Mouse (Mus musculus): ENCODE results near the gene Ldlrad3.

The Ldlrad3 gene

GRCm38 (mm10) chr2:101997013-101997412 lies 189.2 kb downstream of the Ldlrad3 start:
- no peak for DNase-seq

DNA sequence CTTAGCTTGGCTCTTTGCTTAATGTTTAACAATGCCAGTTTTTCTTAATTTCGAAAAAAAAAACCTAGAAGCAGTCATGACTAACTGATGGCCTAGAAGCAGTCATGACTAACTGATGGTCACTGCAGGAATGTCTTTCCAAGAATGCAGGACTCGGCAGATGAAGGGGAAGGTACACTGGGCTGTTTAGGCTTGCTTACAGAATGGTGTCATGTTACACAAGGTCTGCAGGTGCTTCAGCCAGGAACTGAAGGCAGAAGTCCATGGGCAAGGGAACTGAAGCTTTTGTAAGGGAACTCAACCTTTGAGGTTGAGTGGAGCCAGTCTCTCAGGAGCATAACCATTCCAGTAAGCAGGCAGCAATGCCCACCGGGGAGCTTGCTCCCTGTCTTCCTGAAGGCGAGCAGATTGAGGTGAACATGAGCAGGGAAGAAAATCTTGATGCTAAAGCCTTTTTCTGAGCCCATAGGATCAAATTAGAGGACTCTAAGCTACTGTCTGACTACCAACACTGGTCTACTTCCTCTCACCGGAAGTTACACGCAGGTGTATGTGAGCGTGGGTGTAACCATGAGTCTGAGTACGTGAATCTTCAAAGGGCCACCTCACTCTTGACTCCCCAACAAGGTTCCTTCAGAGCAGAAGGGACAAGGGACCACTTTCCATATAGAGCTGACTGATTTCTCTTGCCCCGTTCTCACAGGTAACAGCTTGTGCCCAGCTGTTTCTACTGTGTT lies 193.4 kb downstream of the Ldlrad3 start:
- DNase-seq: peak in 1 of 2 experiments; percentile 37

- DNase-seq: no peak
Measured at GRCm38 (mm10) chr2:101991726-101992125, 194.5 kb downstream of the Ldlrad3 start.

- no peak for DNase-seq
Measured at GRCm38 (mm10) chr2:101986344-101987087, 199.7 kb downstream of the Ldlrad3 start.

GRCm38 (mm10) chr2:101983853-101984543 lies 202.2 kb downstream of the Ldlrad3 start:
- no peak for DNase-seq

DNA sequence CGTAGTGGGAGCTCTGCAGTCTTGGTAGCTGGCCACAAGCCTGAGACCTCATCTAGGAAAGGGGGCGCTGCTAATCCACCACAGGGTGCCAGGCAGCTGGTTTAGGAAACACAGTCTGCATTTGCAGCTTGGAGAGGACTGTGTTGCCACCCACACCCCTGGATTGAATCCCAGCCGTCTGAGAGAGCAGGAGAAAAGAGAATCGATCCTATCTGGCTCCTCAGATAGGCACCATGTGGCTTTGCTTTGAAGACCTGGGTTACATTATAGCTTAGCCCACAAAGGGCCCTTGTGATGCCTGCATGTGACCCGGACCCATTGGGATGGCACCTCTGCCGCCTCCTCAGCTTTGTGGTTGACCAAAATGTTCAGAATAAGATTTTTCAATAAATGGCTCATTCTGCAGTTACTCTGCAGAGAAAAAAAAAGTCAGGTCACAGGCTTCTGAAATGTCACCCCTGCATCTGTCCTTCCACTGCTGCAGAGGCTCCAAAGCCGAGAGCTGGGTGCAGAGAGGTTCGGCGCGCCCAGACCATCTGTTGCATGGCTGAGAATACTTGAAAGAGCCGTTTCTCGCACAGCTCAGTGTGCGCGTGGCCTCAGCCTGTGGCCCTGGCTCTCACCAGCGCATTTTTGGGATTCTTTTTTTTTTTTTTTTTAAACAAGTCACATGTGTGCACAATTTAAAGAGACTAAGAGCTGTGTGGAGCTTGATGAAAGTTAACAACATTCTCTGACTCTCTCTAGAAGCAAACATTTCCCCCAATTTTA lies 202.9 kb downstream of the Ldlrad3 start:
- DNase-seq: peak; percentile 56 to 71

DNA sequence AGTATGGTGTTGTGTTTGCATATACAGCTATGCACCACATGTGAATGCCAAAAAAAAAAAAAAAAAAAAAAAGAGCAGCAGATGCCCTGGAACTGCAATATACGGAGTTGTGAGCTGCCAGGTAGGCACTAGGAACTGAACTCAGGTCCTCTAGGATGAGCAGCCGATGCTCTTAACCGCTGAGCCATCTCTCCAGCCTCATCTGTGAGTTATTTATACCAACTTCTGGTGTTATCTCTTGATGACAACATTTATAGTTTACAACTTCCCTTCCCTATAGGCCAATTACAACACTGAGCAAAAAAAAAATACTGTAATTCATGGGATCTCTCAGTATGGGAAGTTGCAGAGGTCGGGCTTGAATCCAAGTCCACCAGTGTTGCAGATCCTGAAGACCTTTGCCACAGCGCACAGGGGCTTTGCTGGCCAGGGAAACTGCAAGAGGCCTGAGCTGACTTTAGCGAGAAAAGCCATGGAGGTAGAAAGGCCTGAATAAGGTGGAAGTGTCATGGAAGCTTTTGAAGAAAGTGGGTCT lies 204.2 kb downstream of the Ldlrad3 start:
- DNase-seq: peak; percentile 62 to 72

DNA sequence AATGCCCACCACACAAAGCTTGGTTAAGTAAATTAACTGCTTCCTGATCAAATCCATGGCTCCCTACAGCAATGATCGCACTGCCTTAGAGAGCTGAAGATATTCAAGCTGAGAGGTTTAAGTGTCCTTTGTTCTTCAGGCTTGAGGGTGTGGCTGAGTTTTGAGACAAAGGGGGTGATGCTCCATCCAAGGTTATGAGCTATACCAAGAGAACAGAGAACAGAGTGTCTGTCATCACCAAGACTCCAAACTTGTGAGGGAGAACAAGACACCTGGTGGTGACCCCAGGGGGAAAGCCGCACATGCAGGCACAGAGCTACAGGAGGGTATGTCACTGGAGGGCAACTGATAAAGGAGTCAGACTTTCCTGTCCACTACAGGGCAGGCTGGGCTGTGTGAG lies 205.0 kb downstream of the Ldlrad3 start:
- no peak for DNase-seq

DNA sequence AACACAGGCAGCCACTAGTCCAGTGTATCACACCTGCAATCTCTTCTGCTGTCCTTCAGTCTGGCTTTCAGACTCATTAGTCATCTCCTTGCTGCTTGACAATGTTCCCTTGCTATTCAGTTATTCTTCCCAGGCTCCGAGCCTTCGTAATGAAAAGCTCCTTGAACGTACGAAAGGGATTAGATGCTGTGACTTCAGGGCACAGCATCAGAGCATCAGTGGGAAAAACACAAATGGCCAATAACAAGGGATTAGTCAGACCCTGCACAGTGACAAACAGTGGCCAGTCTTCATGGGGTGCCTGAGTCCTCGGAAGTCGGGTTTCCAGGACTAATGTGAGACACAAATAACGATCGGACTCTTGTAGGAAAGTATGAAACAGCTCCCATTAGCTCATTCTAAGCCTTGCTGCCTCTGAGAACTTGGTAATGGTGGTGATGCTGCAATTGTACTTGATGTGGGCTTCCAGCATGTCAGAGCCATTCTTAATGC lies 205.7 kb downstream of the Ldlrad3 start:
- no peak for DNase-seq

- peak; percentile 69 to 79 for DNase-seq
Measured at GRCm38 (mm10) chr2:101978534-101979525, 207.4 kb downstream of the Ldlrad3 start.

- DNase-seq: no peak
Measured at GRCm38 (mm10) chr2:101976399-101977064, 209.7 kb downstream of the Ldlrad3 start.

GRCm38 (mm10) chr2:101973810-101974209 lies 212.4 kb downstream of the Ldlrad3 start:
- no peak for DNase-seq

DNA sequence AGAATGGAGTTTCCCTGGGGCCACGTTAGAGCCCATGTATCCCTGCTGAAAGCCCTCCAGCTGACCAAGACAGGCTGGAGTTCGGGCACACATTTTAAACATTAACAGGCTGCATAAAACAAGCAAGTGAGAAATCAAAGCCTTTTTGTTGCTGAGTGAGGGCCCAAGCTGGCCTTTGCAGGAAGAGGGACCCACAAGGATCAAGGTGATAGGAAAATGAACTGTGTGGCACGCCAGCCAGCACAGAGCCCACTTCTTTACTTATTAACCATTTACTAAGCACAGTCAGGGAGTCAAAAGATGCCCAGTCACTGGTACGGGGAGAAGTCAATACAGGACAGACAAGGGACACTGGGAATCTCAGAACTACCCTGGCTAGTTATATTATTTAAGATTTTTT lies 218.6 kb downstream of the Ldlrad3 start:
- DNase-seq: no peak

DNA sequence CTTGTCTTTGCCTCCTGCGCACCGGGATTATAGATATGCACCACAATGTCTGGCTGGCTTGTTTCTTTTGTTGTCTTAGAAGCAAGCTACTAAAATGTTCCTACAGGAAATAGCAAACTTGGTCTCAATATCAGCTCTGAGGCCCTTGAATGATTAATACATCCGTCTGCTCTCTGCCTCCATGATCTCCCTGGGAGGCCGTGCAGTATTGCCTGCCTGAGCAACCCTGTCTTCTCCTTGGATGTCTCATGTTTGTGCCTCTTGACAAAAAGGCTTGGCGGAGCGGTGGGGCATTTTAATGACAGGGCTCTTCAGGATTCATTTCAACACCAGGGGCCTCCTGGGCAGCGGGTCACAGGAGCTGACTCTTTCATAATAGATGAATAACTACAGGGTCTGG lies 219.0 kb downstream of the Ldlrad3 start:
- peak in 1 of 2 experiments; percentile 37 for DNase-seq

DNA sequence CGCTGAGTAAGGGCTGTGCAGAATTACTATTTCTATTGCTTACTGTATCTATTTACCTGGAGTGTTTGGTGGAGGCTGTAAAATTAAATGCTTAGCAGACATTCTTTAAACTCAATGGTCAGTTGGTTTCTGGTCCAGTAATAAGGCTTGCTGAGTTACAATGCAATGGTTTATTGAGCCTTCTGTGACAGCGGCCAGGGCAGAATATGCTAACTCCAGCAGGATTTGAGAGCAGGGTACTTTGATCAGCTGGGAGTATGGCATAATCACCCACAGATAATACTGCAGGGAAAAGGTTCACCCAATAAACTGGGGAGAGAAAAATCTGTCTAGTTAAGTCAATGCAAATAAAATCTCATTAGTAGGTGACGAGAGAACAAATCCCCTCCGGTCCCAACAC lies 220.2 kb downstream of the Ldlrad3 start:
- DNase-seq: no peak

DNA sequence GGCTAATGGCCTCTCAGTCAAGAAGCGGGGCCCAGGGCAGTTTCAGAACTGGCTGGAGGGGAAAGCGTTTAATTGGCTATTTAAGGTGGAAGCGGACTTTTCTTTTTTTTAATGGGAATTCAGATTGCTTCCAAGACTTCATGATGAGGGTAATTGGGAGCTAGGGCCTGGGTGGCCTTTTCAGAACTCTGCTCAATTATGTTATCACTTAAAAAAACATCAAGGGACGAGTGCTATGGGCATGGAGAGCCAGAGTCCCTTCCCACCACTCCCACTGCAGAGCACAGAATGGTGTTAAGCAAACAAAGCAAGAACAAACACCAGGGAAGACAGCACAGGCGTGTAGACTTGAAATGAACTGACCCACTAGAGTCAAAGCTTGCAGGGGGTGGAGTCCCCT lies 220.7 kb downstream of the Ldlrad3 start:
- DNase-seq: no peak

DNA sequence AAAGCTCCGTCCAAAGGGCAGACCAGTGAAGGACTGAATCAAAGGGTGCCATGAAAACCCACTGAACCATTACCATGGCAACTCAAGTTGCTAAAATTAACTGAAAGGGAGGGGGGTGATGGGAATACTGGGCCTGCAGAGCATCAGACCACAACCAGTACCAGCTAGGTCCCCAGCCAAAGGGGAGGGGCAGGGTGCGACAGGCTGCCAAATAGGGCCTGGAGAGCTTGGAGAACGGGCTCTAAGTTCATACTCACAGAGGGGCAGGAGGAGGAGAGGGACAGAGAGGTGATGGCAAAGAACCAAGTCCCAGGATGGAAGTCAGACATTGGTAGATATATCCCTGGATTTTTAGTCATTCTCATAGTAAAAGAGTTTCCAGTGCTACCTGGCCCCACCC lies 222.8 kb downstream of the Ldlrad3 start:
- DNase-seq: no peak

- no peak for DNase-seq
Measured at GRCm38 (mm10) chr2:101962349-101962748, 223.8 kb downstream of the Ldlrad3 start.

GRCm38 (mm10) chr2:101961391-101961790 lies 224.8 kb downstream of the Ldlrad3 start:
- no peak for DNase-seq

GRCm38 (mm10) chr2:101960658-101961057 lies 225.5 kb downstream of the Ldlrad3 start:
- DNase-seq: no peak

DNA sequence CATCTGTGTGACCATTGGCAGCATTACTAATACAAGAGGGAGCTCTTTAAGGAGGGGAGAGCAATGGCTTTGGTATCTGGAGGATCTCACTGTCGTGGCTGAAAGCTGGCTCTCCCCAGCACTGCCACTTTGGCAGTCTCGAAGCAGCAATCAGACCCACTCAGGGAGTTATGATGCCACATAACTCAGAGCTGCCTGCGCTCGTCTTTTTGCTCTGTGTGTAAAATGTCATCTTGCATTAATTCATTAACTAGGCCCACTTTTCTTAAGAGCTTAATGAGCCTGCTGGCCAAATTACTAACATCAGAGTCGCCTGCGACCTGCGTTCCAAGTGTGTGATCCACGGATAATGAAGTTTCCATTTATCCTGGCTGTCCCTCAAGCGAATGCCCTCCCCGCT lies 230.1 kb downstream of the Ldlrad3 start:
- DNase-seq: no peak
